Mouse (Mus musculus) thymus, adult 2 months (tissue): ENCODE results near the gene Kcng4.

ENCODE experiments used
- CTCF ChIP-seq: fragments of 200-500 bp; IDR thresholded peaks from 2 replicates; pipeline ENCODE4 v1.5.1; 2012; ENCODE audit warnings: mild to moderate bottlenecking, control low read depth, low read length, moderate library complexity, borderline replicate concordance; ENCODE audit not compliant: control insufficient read depth, poor library complexity, insufficient read depth; ENCODE audit errors: extremely low read depth
- POLR2A ChIP-seq: fragments of 200-500 bp; IDR thresholded peaks from 2 replicates; pipeline ENCODE4 v1.6.1; 2012; ENCODE audit warnings: mild to moderate bottlenecking, low read length, control low read depth, moderate library complexity; ENCODE audit not compliant: control insufficient read depth, poor library complexity, insufficient read depth; ENCODE audit errors: extremely low read depth

DNA sequence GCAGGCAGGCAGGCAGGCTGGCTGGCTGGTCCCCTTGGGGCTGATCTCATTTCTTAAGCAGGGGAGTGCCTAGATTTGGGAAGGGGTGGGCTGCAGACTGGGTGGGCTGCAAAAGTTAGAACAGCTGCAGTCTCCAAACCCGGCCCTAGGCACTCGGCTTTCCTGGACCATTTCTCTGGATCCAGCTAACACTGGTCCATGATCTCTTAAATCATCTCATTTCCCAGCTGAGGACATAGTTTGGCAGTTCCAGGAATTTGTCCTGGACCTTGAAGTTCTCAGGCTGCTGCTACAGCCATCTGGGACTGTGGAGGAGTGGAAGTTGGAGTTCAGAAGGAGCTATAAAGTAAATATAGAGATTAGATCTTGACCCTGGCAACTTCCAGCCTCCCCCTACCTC lies 15.8 kb upstream of the Kcng4 start:
- TF ChIP-seq POLR2A (no peak), CTCF (no peak)
